Mouse (Mus musculus) left cerebral cortex, postnatal 4 days (tissue): Measurements from ENCODE around the gene Ncapd2. TPM values are rescaled to one million over a fixed set of nuclear protein-coding genes. Genes with fewer than 3 reads are reported as not detected.
A peak's percentile ranks its signal among the peaks of the same experiment; 100 is the strongest.

ENCODE experiments used
- DNase-seq: peaks from one replicate; pipeline ENCODE4 v3.0.0-alpha.2; 2022
- intact Hi-C: fragments of 180-260 bp; cut with DNase I; formaldehyde crosslinking; loops from one replicate; pipeline ENCODE4 v1.15.1; 2025
- total RNA-seq, 2 experiments: library from RNA; stranded (reverse); gene quantifications; 2 replicates each; pipeline ENCODE4 v1.2.3; 2021

Ncapd2 gene
- total RNA-seq, 2 experiments from 2014 or later = 44.9 to 51.4 TPM

DNA sequence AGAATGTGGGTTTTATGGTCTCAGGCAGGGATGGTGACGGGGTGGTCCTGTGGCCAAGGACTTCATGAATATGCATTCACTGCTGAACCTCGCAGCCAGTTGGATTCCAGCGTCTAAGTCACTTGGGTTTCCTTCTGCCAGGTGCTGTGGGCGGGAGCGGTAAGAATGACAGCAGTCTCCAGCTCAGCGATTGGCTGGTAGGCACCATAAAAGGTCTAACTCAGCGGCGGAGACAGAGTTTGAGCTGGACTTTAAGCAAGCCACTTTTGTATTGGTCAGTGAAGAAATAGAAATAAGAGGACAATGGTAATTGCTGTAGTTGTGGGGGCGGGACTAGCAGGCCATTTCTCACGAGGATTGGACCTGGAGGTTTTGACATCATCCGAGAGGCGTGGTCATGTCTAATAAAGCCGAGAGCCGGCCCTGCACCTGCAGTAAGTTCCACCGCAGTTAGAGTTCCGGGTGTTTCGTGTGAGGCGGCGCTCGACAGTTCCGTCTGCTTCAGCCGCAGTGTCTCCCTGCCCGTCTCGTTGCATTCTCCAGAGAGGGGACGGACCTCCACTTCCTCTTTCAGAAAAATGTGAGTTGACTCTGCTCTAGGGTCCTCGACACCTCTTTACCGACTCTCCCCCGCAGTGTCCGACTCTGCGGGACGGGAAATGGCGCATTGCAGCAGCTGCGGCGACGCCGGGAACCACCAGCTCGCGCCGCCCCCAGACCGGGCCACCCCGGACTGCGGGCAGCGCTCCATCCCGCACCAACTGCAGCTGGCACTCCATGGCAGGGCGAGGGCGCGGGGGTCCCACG, 23.9 kb upstream of the Ncapd2 start, which contains the start of gene Vamp1:
TSS of gene Vamp1 (plus strand) at position 404 of the 807 bp plus-strand sequence.
- intact Hi-C loops = loop anchor here (5.0 kb wide), 1 partner anchor 57 kb away; no protein-coding TSS in a partner anchor
- peak; percentile 92 for DNase-seq

DNA sequence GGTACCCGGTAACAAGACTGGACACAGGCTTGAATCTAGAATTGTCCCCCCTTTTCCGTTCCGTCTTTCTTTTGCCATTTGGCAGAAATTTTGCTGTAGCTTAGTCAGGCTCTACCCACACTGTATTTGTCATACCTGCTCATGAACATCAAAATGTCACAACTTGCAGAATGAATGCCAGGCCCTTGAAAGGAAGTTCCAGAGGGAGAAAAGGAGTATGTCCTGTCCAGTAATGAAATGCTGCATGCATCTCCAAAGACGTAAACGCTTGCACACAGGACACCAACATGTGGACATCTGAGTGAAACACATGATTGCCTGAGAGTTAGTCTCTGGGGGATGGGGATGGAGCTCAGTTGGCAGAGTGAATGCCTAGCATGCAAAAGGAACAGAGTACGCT, 22.2 kb upstream of the Ncapd2 start:
- no peak for DNase-seq
- intact Hi-C loops = no loop called here

DNA sequence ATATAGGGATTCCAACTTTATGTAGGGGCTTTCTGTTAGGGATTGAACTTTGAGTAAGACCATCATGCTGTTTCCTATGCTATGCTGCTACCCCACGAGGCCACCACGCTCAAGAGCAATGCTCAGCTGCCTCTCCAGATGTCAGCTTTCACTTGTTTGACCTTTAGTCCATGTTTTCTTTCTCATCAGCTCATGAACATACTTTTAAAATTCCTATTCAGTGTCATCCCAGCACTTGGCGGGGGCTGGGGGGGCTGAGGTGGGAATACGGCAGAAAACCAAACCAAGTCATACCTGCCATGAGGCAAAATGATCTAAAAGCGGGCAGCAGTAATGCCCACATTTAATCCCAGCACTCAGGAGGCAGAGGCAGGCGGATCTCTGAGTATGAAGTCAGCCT, 21.6 kb upstream of the Ncapd2 start:
- intact Hi-C loops = no loop called here
- DNase-seq = no peak

DNA sequence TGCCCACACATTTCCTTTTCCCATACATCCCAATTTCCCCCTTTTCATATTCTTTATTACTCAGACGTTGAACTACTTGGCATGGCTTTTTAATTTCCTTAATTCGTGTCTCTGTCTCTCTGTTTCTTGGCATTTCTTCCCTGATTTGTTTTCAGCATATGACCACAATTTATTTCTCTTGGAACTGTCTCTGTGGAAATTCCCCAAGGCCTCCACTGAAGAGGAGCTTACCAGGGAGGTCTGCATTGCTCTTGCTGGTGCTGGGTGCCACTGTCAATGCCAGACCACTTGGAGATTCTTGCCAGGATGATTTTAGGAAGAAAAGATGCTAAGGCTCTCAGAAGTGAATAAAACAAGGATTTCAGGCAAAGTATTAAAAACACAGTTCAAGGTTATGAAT, 21.1 kb upstream of the Ncapd2 start:
- no peak for DNase-seq
- intact Hi-C loops = no loop called here

DNA sequence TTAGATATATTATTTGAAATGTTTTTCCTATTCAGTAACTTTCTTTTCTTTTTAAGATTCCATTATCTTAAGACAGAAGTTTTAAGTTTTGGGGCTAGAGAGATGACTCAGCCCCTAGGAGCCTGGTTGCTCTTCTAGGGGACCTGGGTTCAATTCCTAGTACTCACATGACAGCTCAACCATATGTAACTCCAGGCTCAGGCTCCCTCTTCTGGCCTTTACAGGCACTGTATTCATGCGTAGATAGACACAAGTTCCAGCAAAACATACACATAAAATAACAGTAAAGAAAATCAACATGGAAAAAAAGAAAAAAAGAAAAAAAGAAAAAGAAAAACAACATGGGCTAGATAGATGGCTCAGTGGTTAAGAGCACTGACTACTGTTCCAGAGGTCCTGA, 18.9 kb upstream of the Ncapd2 start:
- intact Hi-C loops = no loop called here
- no peak for DNase-seq

DNA sequence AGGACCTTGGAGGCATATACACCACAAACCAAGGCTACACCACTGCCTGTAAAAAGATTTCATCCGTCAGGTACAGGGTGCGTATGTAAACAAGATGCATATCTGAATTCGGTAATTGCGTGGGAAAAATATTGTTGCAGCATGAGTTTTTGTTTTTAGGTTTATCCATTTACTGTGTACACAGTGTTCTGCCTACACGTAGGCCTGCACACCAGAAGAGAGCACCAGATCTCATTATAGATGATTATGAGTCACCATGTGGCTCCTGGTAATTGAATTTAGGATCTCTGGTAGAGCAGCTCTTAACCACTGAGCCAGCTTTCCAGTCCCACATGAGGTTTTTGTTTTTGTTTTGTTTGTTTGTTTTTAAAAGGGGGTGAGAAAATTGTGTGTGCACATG, 5.7 kb upstream of the Ncapd2 start:
- intact Hi-C loops = no loop called here
- DNase-seq = no peak

DNA sequence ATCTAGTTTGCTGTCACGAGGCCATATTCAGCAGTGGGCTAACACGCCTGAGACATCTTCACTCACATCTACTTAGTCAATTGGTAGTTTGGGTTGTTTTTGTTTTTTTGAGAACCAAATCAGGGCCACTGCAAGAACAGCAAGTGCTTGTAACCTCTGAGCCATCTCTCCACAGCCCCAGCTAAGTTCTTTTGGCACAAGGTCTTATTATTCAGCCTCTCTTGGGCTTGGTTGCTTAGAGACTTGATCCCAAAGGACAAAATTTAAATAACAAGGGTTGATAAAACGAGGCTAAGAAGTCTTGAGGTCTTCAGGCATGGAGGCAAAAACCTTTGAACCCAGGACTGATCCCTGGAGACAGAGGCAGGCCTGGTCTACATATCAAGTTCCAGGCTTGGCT, 4.8 kb upstream of the Ncapd2 start:
- no peak for DNase-seq
- intact Hi-C loops = no loop called here

DNA sequence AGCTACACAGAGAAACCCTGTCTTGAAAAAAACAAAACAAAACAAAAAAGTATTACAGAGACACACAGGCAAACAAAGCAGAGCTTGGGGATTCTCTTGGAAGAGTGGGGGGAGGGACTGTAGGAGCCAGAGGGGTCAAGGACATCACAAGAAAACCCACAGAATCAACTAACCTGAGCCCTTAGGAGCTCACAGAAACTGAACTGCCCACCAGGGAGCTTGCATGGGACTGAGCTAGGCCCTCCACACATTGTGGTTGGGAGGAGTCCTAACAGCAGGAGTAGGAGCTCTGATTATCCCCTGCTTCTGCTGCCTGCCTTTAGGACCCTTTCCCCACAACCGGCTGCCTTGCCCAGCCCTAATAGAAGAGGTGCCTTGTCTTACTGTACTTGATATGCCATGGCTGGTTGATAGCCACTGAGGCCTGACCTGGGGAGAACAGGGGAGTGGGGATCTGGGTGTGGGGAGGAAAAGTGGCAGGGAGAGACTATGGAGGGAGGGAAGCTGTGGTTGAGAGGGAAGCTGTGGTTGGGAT, 4.1 kb upstream of the Ncapd2 start:
- intact Hi-C loops = no loop called here
- no peak for DNase-seq

DNA sequence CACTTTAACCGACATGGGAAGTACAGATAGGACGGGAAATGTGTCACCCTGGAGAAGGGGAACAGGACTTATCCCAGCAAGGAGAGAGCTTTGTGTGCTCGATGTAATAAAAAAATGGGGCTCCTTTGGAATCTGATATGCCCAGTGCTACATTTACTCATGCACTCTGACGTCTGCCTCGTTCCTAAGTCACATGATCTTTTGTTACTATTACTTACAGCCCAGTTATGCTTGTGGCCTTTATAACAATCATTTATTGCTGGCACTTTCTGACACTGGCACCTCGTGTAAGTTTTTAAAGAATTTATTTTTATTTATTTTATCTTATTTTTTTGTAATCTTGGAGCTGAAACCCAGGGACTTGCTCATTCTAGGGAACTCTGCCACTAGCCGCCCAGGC, 1.9 kb upstream of the Ncapd2 start:
- DNase-seq = no peak
- intact Hi-C loops = no loop called here

DNA sequence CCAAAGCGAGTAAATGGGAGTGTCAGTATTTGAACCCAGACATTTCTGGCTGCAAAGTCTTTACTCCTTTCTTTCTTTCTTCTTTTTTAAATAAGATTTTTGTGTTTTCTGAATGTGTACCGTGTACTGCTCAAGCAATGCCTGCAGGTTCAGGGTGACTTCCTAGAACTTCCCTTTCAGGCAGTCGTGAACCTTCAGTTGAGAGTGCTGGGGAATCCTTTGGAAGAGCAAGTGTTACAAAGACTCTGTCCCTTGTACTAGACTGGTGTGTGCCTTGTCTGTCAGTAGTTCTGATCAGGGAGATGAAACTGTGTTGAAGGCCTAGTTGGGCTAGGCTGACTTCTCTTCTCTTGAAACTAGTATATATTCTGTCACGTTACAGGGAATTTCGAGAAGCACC, 1.3 kb upstream of the Ncapd2 start:
- intact Hi-C loops = no loop called here
- DNase-seq = no peak

DNA sequence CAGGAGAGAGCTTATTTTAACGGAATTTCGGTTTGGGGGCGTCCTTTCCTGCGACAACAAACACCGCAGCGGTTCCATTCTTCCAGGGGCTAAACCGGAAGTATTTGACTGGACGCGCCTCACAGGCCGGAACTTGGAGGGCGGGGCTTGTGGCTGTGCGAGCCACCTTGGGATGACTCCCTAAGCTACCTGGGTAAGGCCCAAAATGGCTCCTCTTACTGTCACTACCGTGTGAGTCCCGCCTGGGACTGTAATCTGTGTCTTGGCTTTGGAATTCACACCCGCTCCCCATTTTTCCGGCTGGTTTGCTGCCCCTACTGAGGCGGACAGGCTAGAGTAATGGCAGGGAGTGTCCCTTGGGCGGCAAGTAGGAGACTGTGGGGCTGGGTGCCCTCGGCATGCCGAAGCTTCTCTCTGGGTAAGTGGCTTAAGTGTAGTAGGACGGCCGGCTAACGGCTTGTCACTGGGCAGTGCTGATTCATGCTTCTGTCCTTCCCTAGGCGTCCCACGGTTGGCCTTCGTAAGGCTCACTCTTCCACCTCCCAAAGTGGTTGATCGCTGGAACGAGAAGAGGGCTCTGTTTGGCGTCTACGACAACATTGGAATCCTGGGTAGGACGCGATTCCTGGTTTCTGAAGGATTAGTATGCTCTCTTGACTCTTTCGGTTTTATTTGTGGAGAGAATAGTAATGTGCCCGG, 664 bp upstream of the Ncapd2 start:
- peak; percentile 95 for DNase-seq
- intact Hi-C loops = no loop called here

DNA sequence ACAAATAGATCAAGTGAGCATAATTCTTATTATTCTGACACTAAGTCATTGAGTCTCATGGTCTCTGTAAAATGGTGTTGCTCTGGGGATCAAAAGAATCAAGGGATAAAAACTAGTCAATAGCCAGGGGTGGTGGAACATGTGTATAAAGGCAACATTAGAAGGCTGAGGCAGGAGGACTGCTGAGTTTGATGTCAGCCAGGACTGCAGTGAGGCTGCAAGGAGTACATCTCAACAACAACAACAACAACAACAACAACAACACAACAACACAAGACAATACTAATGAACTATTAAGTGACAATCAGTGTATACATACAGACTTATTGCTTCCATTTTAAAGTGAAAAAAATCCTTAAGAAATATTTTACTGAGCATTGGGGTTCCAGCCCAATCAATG, 685 bp downstream of the Ncapd2 start:
- intact Hi-C loops = no loop called here
- no peak for DNase-seq

DNA sequence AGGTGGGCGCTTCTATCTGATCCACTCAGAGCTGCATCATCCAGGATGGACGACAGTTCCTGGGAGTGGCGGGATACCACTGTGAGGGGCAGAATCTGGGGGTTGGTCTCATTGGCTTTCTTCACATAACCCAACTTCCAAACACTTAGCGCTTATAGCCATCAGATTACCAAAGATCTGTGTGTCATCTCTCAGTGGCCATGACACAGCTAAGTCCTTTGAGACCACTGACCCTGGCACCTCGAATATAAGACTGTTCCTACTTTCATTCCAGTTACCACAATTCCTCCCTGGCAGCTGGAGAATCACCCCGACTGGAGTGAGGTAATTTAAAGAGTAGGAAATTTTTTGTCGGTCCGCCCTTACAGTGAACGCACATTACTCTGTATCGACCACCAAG, 5.3 kb downstream of the Ncapd2 start:
- intact Hi-C loops = no loop called here
- DNase-seq = no peak

DNA sequence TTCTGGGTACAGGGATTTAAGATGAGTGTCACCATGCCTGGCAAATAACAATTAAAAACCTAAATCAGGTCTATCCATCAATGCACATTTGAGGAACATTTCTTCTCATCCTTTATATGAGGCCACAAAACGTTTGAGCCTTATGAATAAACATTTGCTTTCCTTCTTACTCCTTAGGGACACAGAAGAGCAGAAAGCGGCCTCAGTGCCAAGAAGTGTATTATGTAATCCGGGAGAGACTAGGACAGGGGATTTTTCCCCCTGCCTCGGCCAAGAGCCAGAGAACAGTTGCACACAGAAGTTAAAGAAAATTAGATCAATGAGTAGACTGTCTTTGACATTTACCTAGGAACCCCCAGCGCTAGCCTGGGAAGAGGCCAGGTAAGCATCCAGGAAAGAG, 9.4 kb downstream of the Ncapd2 start:
- intact Hi-C loops = no loop called here
- DNase-seq = no peak

DNA sequence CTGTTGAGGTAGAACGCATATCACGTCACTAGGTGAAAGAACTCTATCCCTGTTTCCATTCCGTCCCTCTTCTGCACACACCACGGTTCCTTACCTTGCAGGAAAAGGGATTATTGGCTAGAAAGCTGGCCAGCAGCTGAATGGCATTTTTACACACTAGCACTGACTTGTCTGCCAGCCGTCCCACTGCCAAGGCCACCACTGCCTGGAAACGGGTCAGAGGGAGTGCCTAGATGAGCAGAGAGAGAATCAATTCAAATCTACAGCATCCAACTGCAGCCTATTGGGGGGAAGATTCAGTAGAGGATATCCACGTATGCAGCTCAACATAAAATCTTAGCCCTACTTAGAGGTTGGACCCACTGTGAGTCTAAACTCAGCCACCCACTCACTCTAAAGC, 11.9 kb downstream of the Ncapd2 start:
- DNase-seq = no peak
- intact Hi-C loops = no loop called here

DNA sequence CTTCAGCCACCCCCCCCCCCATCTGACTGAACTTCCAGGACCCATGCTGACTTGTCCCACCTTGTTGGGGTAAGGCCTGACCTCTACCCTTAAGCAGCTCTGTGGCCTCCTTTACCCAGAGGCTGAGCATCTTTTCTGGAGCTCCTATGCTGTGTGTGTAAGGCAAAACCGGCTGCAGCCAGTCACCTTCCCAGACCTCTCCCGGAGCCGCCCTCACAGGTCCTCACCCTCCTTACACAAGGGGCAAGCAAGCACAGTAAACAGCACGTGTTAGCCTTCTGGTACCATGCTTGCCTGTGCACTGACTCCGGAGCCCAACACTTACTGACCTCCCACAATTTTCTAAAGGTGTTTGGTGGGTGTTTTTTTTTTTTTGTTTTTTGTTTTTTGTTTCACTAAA, 16.0 kb downstream of the Ncapd2 start:
- DNase-seq = no peak

DNA sequence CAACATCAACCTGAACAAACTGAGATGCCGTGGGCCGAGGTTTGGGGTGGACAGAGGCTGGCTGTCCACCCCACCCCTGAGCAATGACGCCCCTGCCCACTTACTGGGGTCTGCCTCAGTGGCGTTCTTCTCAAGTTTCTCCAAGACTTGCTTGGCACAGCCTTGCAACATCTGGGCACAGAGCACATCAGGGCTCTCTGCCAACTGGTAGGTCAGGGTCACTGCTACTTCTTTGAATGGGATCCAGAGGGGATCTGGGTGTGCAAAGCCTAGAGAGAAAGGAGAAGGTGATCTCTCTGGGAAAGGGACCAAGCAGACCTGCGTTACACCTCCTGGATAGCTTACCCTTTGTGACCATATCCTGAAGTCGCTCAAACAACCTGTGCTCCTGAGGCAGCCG, 18.2 kb downstream of the Ncapd2 start:
- intact Hi-C loops = no loop called here

More for the DNA sequence above, 16.0 kb downstream of the Ncapd2 start:
- intact Hi-C loops = no loop called here

DNA sequence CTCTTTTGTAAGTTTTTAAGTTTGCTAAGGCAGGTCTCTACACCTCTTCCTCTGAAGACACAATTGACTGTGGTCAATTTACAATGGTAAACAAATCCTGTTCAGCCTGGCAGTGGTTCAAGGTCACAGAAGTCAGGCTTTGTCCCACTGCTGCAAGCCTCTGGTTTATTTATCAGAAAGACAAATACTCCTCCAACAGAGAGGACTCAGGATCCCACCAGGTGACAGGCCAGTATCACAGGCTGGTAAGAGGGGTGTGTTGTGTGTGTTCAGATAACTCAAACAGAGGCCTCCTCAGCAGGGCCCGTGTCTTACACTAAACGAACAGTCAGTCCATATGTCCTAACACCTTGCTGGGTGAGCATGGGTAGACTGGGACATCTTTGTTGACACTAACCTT, 19.0 kb downstream of the Ncapd2 start:
- intact Hi-C loops = no loop called here
- DNase-seq = no peak

More for the DNA sequence above, 18.2 kb downstream of the Ncapd2 start:
- DNase-seq = no peak

DNA sequence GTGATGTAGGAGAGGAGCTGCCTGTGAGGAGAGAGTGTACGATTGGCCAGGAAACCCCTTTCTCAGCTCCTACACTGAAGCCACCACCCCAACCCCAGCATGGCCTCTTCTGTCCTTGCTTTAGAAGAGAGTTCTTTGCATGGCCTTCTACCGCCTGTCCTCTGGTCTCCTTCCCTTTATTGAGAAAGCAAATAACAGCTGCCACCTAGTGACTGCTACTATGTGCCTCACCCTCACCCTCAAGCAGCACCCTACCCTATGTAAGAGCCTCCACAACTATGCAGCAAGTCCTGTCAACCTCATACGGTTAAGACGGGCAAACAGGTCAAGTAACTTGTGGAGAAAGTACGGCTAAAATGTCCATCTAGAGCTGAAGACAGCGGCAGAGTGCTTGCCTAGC, 21.3 kb downstream of the Ncapd2 start:
- DNase-seq = no peak
- intact Hi-C loops = no loop called here

DNA sequence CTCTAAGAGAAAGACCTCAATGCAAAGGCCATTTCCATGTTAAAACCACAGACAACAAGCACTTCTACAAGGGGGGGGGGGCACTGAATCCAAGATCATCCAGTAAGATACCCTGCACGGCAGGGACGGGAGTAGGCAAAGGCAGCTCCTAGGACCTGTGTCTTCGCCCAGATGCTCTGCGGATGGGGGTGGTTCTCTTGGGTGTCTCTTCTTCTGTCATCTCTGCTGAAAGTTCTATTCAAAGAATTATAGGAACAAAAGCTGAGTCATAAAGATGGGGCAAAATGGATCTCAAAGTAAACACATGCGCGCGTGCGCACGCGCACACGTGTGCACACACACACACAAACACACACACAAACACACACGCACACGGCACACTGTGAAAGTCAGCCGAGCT, 23.4 kb downstream of the Ncapd2 start:
- intact Hi-C loops = no loop called here
- DNase-seq = no peak

DNA sequence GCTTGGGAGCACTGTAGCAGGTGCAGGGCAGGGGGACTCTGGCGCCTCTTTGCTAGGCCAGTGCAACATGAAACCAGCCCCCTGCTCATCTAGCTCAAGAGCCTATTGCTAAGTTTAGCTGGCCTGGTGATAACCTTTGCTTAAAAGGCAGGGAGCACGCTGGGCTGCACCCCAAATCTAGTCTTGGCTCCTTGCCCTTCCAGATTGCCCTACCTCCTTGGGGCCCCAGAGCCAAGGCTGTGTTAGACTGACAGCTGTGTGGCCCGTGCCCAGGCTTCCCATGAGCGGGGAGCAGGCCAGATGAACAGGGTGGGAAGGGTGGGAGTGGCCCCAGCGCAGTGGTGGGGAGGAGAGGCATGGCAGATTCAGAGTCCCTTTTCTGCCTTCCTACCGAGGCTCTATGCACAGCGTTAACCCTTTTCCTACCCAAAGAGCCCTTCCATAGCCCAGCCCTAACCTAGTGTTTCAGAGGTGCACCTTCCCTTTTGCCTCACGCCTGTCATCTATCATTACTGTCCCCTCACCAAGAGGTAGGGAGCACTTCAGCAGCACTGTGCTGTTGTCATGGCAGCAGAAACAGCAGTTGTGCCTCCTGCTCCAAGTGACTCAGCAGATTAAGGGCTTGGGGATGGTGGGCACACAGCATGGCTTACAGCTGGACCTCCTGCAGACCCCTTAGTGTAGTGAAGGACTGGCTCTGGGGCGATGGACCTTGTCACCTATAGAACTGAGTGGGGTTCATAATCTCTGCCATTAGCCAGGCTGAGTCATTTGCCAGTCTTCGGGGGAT, 24.4 kb downstream of the Ncapd2 start:
- intact Hi-C loops = no loop called here
- peak; percentile 66 for DNase-seq
